Mouse (Mus musculus): Measurements from ENCODE around the gene Bckdhb. TPM values are rescaled to one million over a fixed set of nuclear protein-coding genes. Genes with fewer than 3 reads are reported as not detected.

Bckdhb gene
- 0.17 and 0.19 TPM in 2 replicates for polyA plus RNA-seq (2012)

DNA sequence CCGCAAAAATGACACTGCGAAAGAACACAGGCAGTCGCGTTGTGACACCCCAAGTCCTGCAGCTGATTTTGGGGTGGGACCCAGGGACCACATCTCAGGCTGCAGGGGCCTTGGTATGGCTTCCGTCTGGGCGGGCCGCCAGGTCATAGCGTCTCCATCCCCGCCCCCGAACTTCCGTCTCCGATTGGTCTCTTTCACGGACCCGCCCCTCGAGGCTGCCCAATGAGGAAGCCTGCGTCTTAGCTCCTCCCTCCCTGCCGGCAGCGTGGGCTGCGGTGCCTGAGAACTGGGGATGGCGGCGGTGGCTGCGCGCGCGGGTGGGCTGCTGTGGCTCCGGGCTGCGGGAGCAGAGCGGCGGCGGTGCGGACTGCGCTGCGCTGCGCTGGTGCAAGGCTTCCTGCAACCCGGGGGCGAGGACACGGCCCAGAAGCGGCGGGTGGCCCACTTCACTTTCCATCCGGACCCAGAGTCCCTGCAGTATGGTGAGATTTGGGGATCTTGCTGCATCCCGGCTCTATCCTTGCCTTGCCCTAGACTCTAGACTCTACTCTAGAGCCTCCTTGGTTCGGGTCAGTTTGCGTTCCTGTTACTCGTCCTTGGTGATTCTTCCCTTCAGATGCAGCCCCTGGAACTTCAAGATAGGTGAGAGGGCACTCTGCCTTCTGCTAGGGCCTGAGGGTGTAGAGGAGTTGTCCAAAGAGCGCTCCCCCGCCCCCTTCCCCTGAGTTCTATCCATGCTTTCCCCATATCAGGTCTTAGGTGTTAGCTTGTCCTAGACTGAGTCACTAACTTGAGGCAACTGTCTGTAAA is at the start of gene Bckdhb:
Bckdhb (plus strand) TSS at position 268 of the 810 bp plus-strand sequence.
- no peaks in the 10 kb centered on the region for H3K27me3 ChIP-seq (ENCODE audit: control insufficient read depth)
- no peaks in the 10 kb centered on the region for H3K36me3 ChIP-seq (ENCODE audit: control insufficient read depth)
- no peaks in the 10 kb centered on the region for H3K9me3 ChIP-seq (ENCODE audit: control insufficient read depth, low read length)
- TF ChIP-seq GATA1 (IDR thresholded peaks at IDR 0.05; ENCODE audit: low read length) (no peak), TAL1 (IDR thresholded peaks at IDR 0.05; ENCODE audit: low read length) (no peak)
- H3K4me3 ChIP-seq (replicated peaks), result peak within 1 kb of the TSS; percentile 68
- H3K4me1 ChIP-seq (ENCODE audit: control insufficient read depth), result peaks cover 11% of the 10 kb centered on the region

- TF ChIP-seq GATA1 (IDR thresholded peaks at IDR 0.05; ENCODE audit: low read length) (no peak), TAL1 (IDR thresholded peaks at IDR 0.05; ENCODE audit: low read length) (no peak)
- Histone ChIP-seq H3K9me3 (ENCODE audit: control insufficient read depth, low read length) (no peaks in the 10 kb centered on the region), H3K4me1 (ENCODE audit: control insufficient read depth) (no peaks in the 10 kb centered on the region), H3K36me3 (ENCODE audit: control insufficient read depth) (no peaks in the 10 kb centered on the region), H3K4me3 (replicated peaks) (no peak overlapping the region), H3K27me3 (ENCODE audit: control insufficient read depth) (no peaks in the 10 kb centered on the region)
These were observed 42.8 kb upstream of the Bckdhb start for GRCm38 (mm10) chr9:83882191-83882590.

DNA sequence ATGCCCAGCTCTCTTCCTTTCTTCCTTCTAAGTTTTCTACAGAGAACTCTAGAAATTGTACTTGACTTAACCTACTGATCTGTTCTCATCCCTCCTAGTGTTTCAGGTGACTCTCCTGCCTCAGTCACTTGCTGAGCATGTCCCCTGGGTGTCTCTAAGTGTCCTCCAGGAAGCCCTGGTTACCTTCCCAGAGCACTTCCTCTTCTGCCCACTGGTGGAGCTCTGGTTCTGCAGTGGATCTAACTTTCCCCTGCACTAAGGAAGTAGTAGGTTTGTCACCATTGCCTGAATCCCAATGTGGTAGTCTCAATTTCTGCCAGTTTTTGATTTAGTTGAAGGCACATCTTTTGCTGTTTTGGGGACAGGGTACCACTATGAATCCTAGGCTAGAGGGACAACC is 38.8 kb upstream of the Bckdhb start:
- Histone ChIP-seq H3K9me3 (ENCODE audit: control insufficient read depth, low read length) (no peaks in the 10 kb centered on the region), H3K4me3 (replicated peaks) (no peak overlapping the region), H3K36me3 (ENCODE audit: control insufficient read depth) (no peaks in the 10 kb centered on the region), H3K27me3 (ENCODE audit: control insufficient read depth) (no peaks in the 10 kb centered on the region), H3K4me1 (ENCODE audit: control insufficient read depth) (no peaks in the 10 kb centered on the region)
- TF ChIP-seq GATA1 (IDR thresholded peaks at IDR 0.05; ENCODE audit: low read length) (no peak), TAL1 (IDR thresholded peaks at IDR 0.05; ENCODE audit: low read length) (no peak)

- Histone ChIP-seq H3K27me3 (ENCODE audit: control insufficient read depth) (no peaks in the 10 kb centered on the region), H3K9me3 (ENCODE audit: control insufficient read depth, low read length) (no peaks in the 10 kb centered on the region), H3K36me3 (ENCODE audit: control insufficient read depth) (no peaks in the 10 kb centered on the region), H3K4me3 (replicated peaks) (no peak overlapping the region), H3K4me1 (ENCODE audit: control insufficient read depth) (no peaks in the 10 kb centered on the region)
- TF ChIP-seq TAL1 (IDR thresholded peaks at IDR 0.05; ENCODE audit: low read length) (no peak), GATA1 (IDR thresholded peaks at IDR 0.05; ENCODE audit: low read length) (no peak)
These were observed 36.7 kb upstream of the Bckdhb start for GRCm38 (mm10) chr9:83888214-83888613.

GRCm38 (mm10) chr9:83893073-83893472 is 31.9 kb upstream of the Bckdhb start:
- no peaks in the 10 kb centered on the region for H3K4me1 ChIP-seq (ENCODE audit: control insufficient read depth)
- TF ChIP-seq GATA1 (IDR thresholded peaks at IDR 0.05; ENCODE audit: low read length) (no peak), TAL1 (IDR thresholded peaks at IDR 0.05; ENCODE audit: low read length) (no peak)
- no peak overlapping the region for H3K4me3 ChIP-seq (replicated peaks)
- no peaks in the 10 kb centered on the region for H3K9me3 ChIP-seq (ENCODE audit: control insufficient read depth, low read length)
- no peaks in the 10 kb centered on the region for H3K27me3 ChIP-seq (ENCODE audit: control insufficient read depth)
- H3K36me3 ChIP-seq (ENCODE audit: control insufficient read depth), result no peaks in the 10 kb centered on the region

DNA sequence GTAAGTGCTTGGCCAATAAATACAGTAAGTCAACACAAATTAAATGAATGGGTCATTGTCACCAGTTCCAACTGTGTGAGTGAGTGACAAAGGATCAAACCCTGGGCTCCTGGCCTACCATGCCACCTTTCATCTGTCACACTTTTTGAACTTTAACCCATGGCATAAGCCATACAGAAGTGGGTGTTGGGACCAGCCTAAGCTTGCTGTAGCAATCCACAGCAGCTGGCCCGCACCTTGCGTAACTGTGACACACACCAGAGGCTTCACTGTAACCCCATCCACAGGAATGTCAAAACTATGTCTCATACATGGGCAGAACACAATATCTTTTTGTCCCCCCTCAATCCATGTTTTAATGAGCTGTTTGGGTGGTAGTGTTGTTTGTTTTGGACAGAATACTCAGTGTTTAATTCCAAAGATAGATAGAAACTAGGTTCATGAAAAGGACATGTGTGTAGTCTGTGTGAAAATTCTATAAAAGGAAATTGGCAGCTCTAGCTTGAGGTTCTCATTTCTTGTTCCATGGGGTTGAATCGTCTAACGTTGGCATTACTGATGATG is 31.1 kb upstream of the Bckdhb start:
- no peaks in the 10 kb centered on the region for H3K36me3 ChIP-seq (ENCODE audit: control insufficient read depth)
- H3K27me3 ChIP-seq (ENCODE audit: control insufficient read depth), result no peaks in the 10 kb centered on the region
- H3K4me1 ChIP-seq (ENCODE audit: control insufficient read depth), result no peaks in the 10 kb centered on the region
- H3K9me3 ChIP-seq (ENCODE audit: control insufficient read depth, low read length), result no peaks in the 10 kb centered on the region
- TF ChIP-seq TAL1 (IDR thresholded peaks at IDR 0.05; ENCODE audit: low read length) (no peak), GATA1 (IDR thresholded peaks at IDR 0.05; ENCODE audit: low read length) (no peak)
- no peak overlapping the region for H3K4me3 ChIP-seq (replicated peaks)

- no peaks in the 10 kb centered on the region for H3K36me3 ChIP-seq (ENCODE audit: control insufficient read depth)
- H3K4me1 ChIP-seq (ENCODE audit: control insufficient read depth), result no peaks in the 10 kb centered on the region
- H3K9me3 ChIP-seq (ENCODE audit: control insufficient read depth, low read length), result no peaks in the 10 kb centered on the region
- no peak overlapping the region for H3K4me3 ChIP-seq (replicated peaks)
- H3K27me3 ChIP-seq (ENCODE audit: control insufficient read depth), result no peaks in the 10 kb centered on the region
- no peak for TF ChIP-seq GATA1 (IDR thresholded peaks at IDR 0.05; ENCODE audit: low read length)
- TF ChIP-seq TAL1 (IDR thresholded peaks at IDR 0.05; ENCODE audit: low read length), result no peak
These were observed 22.9 kb upstream of the Bckdhb start for GRCm38 (mm10) chr9:83902086-83902485.

- no peaks in the 10 kb centered on the region for H3K4me1 ChIP-seq (ENCODE audit: control insufficient read depth)
- H3K27me3 ChIP-seq (ENCODE audit: control insufficient read depth), result no peaks in the 10 kb centered on the region
- H3K36me3 ChIP-seq (ENCODE audit: control insufficient read depth), result no peaks in the 10 kb centered on the region
- no peak for TF ChIP-seq TAL1 (IDR thresholded peaks at IDR 0.05; ENCODE audit: low read length)
- no peak for TF ChIP-seq GATA1 (IDR thresholded peaks at IDR 0.05; ENCODE audit: low read length)
- no peak overlapping the region for H3K4me3 ChIP-seq (replicated peaks)
- H3K9me3 ChIP-seq (ENCODE audit: control insufficient read depth, low read length), result no peaks in the 10 kb centered on the region
These were observed 19.1 kb upstream of the Bckdhb start for GRCm38 (mm10) chr9:83905820-83906219.

- H3K4me3 ChIP-seq (replicated peaks), result no peak overlapping the region
- H3K27me3 ChIP-seq (ENCODE audit: control insufficient read depth), result no peaks in the 10 kb centered on the region
- no peaks in the 10 kb centered on the region for H3K4me1 ChIP-seq (ENCODE audit: control insufficient read depth)
- no peaks in the 10 kb centered on the region for H3K9me3 ChIP-seq (ENCODE audit: control insufficient read depth, low read length)
- TF ChIP-seq GATA1 (IDR thresholded peaks at IDR 0.05; ENCODE audit: low read length) (no peak), TAL1 (IDR thresholded peaks at IDR 0.05; ENCODE audit: low read length) (no peak)
- no peaks in the 10 kb centered on the region for H3K36me3 ChIP-seq (ENCODE audit: control insufficient read depth)
These were observed 17.9 kb upstream of the Bckdhb start for GRCm38 (mm10) chr9:83907017-83907416.

Measured in erythroblast, embryonic 14.5 days (primary cell).